In the genomic region with DNA sequence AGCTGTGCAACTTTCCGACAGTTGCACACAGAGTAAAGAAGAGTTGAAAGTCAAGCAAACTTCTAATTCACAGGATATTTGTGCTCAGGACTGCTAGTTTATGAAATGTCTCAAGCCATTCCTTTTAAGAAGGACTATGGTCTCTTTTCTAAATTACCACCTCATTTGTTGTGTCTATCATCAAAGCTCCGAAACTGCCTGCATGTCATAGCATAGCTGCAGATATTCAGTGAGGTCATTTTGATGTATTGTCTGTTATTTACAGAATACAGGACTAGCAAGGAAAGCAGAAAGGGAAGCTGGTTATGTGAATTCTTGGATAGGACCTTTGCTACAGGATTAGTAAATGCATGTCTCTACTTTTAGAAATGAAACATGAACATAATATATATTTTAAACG, we compare ENCODE assay signal across 29 mouse cellular contexts.
"Had no signal": no experiment of that assay in that cellular context is flagged by ENCODE, and none has a peak within 500 bp of the region (broad histone marks: within the 10 kb centered on the region; RNA-seq: fewer than 3 reads in every experiment).

No protein-coding gene starts in this region.

- H3K4me1 ChIP-seq: limb, embryonic 10.5 days; limb, embryonic 12.5 days; limb, embryonic 13.5 days; limb, embryonic 15.5 days; liver, embryonic 12.5 days; liver, embryonic 13.5 days; liver, embryonic 15.5 days; megakaryocyte, embryonic 14.5 days; midbrain, embryonic 10.5 days; midbrain, embryonic 12.5 days; midbrain, embryonic 13.5 days; midbrain, embryonic 15.5 days; neural tube, embryonic 12.5 days had no signal

- H3K4me3 ChIP-seq: left cerebral cortex, adult 2 months; limb, embryonic 10.5 days; limb, embryonic 12.5 days; limb, embryonic 13.5 days; limb, embryonic 15.5 days; liver, embryonic 12.5 days; liver, embryonic 13.5 days; liver, embryonic 15.5 days; megakaryocyte, embryonic 14.5 days; midbrain, embryonic 10.5 days; midbrain, embryonic 12.5 days; midbrain, embryonic 13.5 days; midbrain, embryonic 15.5 days; myocyte; neural tube, embryonic 12.5 days had no signal

- H3K9ac ChIP-seq: limb, embryonic 12.5 days; limb, embryonic 13.5 days; limb, embryonic 15.5 days; liver, embryonic 12.5 days; liver, embryonic 13.5 days; liver, embryonic 14.5 days; liver, embryonic 15.5 days; liver, postnatal 0 days; midbrain, embryonic 12.5 days; midbrain, embryonic 13.5 days; midbrain, embryonic 15.5 days; neural tube, embryonic 12.5 days had no signal

- DNase-seq: layer of hippocampus, postnatal 36 days; left cerebral cortex, postnatal 4 days; liver; liver, embryonic 13.5 days; liver, postnatal 0 days; lung, adult 18-20 months; lung, postnatal 10 days; lung, postnatal 14 days; lung, postnatal 4 days; midbrain, embryonic 14.5 days had no signal

- H3K4me2 ChIP-seq: limb, embryonic 12.5 days; limb, embryonic 13.5 days; limb, embryonic 15.5 days; liver, embryonic 11.5 days; liver, embryonic 12.5 days; liver, embryonic 13.5 days; liver, embryonic 15.5 days; midbrain, embryonic 11.5 days; midbrain, embryonic 12.5 days; midbrain, embryonic 13.5 days; midbrain, embryonic 15.5 days; neural tube, embryonic 12.5 days had no signal

- H3K27ac ChIP-seq: left cerebral cortex, adult 2 months; limb, embryonic 10.5 days; limb, embryonic 12.5 days; limb, embryonic 13.5 days; limb, embryonic 15.5 days; liver, embryonic 12.5 days; liver, embryonic 13.5 days; liver, embryonic 14.5 days; liver, embryonic 15.5 days; macrophage; midbrain, embryonic 10.5 days; midbrain, embryonic 12.5 days; midbrain, embryonic 13.5 days; midbrain, embryonic 15.5 days; neural tube, embryonic 12.5 days had no signal

- ATAC-seq: liver, embryonic 12.5 days; liver, postnatal 0 days; midbrain, embryonic 13.5 days; midbrain, embryonic 15.5 days; midbrain, embryonic 16.5 days had no signal

- H3K36me3 ChIP-seq: limb, embryonic 10.5 days; limb, embryonic 12.5 days; limb, embryonic 13.5 days; limb, embryonic 15.5 days; liver, embryonic 12.5 days; liver, embryonic 13.5 days; liver, embryonic 15.5 days; midbrain, embryonic 10.5 days; midbrain, embryonic 12.5 days; midbrain, embryonic 13.5 days; midbrain, embryonic 15.5 days; neural tube, embryonic 12.5 days had no signal

- H3K9me3 ChIP-seq: limb, embryonic 10.5 days; limb, embryonic 12.5 days; limb, embryonic 13.5 days; limb, embryonic 15.5 days; liver, embryonic 12.5 days; liver, embryonic 13.5 days; liver, embryonic 15.5 days; midbrain, embryonic 10.5 days; midbrain, embryonic 12.5 days; midbrain, embryonic 13.5 days; midbrain, embryonic 15.5 days; neural tube, embryonic 12.5 days had no signal

- H3K27me3 ChIP-seq: limb, embryonic 12.5 days; limb, embryonic 13.5 days; limb, embryonic 15.5 days; liver, embryonic 12.5 days; liver, embryonic 13.5 days; liver, embryonic 15.5 days; megakaryocyte, embryonic 14.5 days; midbrain, embryonic 12.5 days; midbrain, embryonic 13.5 days; midbrain, embryonic 15.5 days; neural tube, embryonic 12.5 days had no signal
